Mouse (Mus musculus): ENCODE data around the gene Armc2. TPM values are rescaled to one million over a fixed set of nuclear protein-coding genes. Genes with fewer than 3 reads are reported as not detected.

The Armc2 gene
- total RNA-seq (2017): 0.94 and 3.9 TPM in 2 replicates

DNA sequence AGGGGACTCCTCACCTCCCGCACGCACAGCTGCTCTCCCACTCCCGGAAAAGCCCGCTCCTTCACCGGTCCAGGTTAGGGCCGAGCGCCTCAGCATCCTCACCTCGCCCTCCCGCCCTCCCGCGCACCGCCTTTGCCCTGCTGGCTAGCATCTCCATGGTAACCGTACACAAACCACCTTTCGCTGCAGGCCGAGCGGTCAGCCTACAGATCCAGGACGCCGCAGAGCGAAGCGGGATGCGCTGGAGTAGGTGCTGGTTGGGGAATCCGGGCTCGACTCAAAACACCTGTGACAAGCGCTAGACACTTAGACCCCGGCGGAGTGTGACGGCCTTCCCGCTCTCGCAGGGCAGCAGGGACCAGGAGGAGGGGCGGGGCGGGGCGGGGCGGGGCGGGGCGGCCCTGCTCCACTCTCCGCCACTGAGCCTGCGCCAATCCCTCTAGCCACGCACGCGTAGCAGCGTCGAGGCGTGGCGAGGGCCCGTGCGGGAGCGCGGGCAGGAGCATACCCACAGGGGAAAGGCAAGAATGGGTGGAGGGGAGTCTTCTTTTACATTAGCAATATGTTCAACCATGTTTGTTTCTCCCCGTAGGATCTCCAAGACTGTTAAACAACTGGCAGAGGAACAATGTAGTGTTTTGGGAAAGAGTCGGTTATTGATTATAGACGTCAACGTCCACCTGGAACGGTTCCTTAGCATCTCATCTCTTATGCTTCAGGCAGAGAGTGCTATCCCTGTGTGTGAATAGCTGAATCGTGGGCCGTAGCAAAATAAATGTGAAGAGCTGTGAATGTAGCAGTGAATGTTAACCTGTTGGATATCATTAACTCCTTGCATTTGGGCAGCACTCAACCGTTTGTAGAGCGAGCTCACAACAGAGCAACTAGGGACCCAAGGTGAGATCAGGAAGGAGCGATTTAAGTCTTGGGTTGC, at the start of gene Armc2:
TSS of gene Armc2 (minus strand) at position 427 of the 934 bp plus-strand sequence.
- peak; percentile 89 to 90 for ATAC-seq (replicated peaks in 1 of 2; ENCODE audit: insufficient read depth in 1 of 2, low FRiP score in 2 of 2, low TSS enrichment in 1 of 2, low read depth in 1 of 2, poor library complexity in 2 of 2, severe bottlenecking in 2 of 2)

DNA sequence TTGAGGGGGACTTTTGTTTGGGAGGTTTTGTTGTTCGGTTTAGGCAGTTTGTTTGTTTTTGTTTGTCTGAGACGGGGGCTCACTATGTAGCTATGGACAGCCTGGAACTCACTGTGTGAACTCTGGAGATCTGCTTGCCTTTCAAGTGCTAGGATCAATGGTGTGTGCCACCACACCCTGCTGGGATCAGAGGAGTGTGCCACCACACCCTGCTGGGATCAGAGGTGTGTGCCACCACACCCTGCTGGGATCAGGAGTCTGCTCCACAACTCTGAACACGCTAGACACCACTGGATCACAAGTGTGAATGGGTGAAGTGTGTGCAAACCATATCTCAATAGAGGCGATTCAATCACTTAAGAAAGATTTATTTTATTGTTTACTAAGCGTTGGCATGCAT, 46.2 kb upstream of the Armc2 start:
- no peak for ATAC-seq (replicated peaks in 1 of 2; ENCODE audit: insufficient read depth in 1 of 2, low FRiP score in 2 of 2, low TSS enrichment in 1 of 2, low read depth in 1 of 2, poor library complexity in 2 of 2, severe bottlenecking in 2 of 2)

DNA sequence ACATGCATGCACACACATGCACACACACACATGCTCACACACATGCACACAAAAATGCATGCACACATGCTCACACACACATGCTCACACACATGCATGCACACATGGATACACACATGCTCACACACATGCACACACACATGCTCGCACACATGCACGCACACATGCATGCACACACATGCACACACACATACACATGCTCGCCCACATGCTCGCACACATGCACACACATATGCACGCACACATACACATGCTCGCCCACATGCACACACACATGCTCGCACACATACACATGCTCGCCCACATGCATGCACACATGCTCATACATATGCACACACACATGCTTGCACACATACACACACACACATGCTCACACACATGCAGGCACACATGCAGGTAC, 41.3 kb upstream of the Armc2 start:
- ATAC-seq (replicated peaks in 1 of 2; ENCODE audit: insufficient read depth in 1 of 2, low FRiP score in 2 of 2, low TSS enrichment in 1 of 2, low read depth in 1 of 2, poor library complexity in 2 of 2, severe bottlenecking in 2 of 2): no peak

DNA sequence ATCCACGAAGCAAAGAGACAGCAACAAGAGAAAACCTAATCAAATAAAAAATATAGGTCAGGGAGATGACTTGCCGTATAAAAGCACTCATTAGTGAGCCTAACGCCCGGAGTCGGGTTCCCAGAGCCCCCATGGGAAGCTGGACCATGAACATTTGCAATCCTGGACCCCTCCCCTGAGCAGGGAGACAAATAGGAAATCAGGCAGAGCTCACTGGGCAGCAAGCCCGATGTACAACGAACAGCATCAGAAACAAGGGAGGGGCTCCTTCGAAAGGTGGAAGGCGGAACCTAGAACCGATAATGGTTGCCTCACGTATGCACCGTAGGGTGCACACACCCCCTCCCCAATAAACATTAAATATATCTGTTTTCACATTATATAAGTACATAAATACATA, 39.5 kb upstream of the Armc2 start:
- ATAC-seq (replicated peaks in 1 of 2; ENCODE audit: insufficient read depth in 1 of 2, low FRiP score in 2 of 2, low TSS enrichment in 1 of 2, low read depth in 1 of 2, poor library complexity in 2 of 2, severe bottlenecking in 2 of 2): peak in 1 of 2 experiments; percentile 15; a peak in 1 of 4 replicates

DNA sequence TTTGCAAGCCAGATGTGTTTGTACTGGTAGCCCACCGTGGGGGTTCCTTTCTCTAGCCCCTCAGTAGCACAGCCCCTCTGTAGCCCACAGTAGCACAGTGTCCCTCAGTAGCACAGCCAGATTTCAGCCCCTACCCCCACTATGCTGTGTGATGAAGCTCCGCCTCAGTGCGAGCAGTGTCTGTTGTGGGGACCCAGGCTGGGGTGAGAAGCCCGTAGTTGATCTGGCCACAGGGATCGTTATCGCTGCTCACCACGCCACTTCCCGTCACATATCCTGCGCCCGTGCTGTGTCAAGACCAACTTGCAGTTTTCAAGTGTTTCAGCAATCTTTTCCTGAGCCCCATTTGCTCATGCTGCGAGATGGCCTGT, 39.0 kb upstream of the Armc2 start:
- peak; percentile 87 to 91 for ATAC-seq (replicated peaks in 1 of 2; ENCODE audit: insufficient read depth in 1 of 2, low FRiP score in 2 of 2, low TSS enrichment in 1 of 2, low read depth in 1 of 2, poor library complexity in 2 of 2, severe bottlenecking in 2 of 2)

DNA sequence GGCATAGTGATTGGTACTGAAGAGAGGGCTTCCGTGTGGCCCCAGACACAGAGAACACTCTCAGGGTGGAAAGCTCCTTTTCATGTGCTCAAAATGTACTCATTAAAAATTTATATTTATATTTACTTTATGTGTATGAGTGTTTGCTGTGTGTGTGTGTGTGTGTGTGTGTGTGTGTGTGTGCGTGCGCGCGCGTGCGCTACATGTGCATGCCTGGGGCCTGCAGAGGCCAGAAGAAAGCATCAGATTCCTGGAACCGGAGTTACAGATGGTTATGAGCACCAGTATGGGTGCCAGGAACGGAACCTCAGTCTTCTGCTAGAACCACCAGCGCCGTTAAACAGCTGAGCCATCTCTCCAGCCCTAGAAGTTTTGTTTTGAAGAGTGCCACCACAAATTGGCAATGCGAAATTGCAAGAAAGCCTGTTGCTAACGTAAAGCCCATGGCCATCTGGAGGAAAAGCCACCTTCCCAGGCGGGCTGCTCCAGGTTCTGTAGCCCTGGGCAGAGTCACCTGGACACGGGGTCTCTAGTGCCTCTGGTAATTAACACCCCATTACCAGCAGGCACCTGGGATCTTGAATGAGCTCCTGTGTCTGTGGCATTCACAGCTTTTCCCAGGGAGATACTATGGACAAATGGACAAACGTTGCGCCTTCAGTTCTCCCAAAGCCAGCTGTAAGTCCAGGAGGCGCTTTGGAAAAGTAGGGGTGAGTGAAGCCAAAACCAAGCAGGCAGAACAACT, 38.4 kb upstream of the Armc2 start:
- no peak for ATAC-seq (replicated peaks in 1 of 2; ENCODE audit: insufficient read depth in 1 of 2, low FRiP score in 2 of 2, low TSS enrichment in 1 of 2, low read depth in 1 of 2, poor library complexity in 2 of 2, severe bottlenecking in 2 of 2)

DNA sequence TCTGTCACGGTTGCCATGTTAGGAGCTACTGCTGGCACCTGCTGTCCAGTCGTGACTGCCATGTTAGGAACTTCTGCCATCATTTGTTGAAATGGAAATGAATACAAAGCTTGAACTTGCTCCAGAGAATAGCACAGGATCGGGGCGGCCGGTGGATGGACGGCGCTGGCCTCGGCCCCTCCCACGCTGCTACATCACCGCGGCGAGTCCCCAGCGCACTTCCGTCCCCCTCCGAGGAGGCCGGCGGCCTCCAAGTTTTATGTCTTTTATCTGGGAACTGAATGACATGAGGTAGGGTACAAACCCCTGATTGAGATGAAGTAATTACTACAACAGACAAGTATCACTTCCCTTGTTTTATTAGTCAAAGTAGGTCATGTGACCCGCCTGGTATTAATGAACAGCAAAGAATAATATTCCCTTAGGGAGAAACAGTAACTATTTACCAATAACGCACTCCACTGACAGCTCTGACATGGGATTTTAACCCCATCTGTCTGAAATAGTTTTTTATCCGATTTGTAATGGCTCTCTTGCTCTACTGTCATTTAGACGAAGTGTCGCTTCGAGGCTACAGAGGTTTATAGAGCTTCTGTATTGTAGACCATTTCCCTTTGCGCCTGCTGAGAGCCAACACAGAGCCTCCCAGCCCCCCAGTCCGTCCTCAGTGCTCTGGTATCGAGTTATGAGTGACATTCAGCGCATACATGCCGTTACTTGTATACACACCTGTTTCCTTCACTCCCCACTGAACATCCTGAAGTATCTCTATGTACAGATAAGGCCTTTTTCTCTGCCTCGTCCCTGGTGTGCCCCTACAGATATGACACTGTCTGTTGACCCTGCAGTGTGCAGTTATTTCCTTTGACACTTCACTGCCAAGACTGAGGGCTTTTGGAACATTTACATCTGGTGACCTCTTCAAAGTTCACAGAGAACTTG, 37.3 kb upstream of the Armc2 start:
- peak; percentile 60 to 70 for ATAC-seq (replicated peaks in 1 of 2; ENCODE audit: insufficient read depth in 1 of 2, low FRiP score in 2 of 2, low TSS enrichment in 1 of 2, low read depth in 1 of 2, poor library complexity in 2 of 2, severe bottlenecking in 2 of 2)

DNA sequence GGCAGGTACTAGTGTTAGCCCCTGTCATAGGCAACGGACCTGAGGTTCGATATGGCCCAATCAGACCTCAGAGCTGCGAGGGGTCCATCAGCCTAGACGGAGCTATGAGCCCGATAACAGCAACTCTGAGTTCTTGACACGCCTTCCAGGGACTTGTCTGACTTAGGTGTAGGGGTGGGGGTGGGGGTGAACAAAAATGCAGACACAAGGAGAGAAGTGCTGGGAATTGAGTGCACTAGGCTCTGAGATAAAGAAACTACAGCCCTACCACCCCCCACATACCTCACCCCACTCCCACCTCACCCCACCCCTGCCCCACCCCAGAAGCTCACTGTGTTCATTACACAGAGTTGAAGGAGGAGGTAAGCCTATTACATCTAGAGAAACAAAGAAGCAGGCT, 32.8 kb upstream of the Armc2 start:
- no peak for ATAC-seq (replicated peaks in 1 of 2; ENCODE audit: insufficient read depth in 1 of 2, low FRiP score in 2 of 2, low TSS enrichment in 1 of 2, low read depth in 1 of 2, poor library complexity in 2 of 2, severe bottlenecking in 2 of 2)

DNA sequence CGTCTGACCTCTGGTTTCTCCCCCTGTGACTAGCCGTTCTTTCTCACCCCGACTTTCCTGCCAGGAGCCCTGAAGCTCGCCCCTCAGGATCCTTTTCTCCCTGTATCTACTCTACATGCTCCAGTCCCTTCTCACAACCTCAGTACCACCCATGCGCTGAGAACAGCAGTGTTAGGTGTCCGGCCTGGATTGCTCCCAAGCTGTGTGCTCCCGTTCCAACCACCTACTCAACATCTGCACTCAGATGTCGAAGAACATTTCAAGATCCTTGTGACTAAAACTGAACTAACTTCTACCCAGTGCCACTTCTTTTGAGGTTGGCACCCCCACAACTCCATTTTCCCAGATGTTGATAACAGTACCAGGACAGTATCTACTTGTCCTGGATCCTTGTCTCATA, 30.4 kb upstream of the Armc2 start:
- no peak for ATAC-seq (replicated peaks in 1 of 2; ENCODE audit: insufficient read depth in 1 of 2, low FRiP score in 2 of 2, low TSS enrichment in 1 of 2, low read depth in 1 of 2, poor library complexity in 2 of 2, severe bottlenecking in 2 of 2)

DNA sequence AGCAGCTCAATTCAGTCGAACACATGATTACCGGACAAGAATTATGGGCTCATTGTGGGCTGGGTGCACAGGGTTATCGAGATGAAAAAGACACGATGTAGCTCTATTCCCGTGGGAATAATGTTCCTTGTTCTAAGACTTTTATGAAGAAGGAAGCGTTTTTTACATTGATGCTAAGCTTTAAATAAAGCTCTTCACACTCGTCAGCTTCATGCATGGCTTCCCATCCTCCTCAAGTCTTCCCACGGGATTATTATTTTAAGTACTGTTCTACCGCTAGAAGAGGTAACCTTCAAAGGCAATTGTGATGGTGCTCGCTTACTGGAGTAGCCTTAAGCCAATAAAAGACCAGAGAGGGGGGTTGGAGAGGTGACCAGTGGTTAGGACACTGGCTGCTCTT, 26.3 kb upstream of the Armc2 start:
- ATAC-seq (replicated peaks in 1 of 2; ENCODE audit: insufficient read depth in 1 of 2, low FRiP score in 2 of 2, low TSS enrichment in 1 of 2, low read depth in 1 of 2, poor library complexity in 2 of 2, severe bottlenecking in 2 of 2): no peak

DNA sequence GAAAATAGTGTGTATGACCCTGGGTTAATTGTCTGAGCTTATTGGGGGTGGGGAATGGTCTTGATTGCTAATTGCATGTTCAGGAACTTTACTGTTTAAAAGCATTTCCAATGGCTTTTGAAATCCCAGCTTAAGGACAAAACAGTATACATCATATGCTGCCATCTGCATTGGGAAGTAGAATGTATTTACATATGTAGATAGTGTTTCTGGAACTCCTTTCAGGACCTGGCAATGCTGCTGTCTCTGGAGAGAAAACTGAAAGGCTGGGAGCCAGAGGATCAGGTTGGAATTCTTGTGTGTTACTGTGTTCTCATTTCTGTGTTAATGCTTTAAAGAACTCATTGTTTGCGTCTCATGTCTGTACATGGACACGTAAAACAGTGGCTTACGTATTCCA, 25.1 kb upstream of the Armc2 start:
- ATAC-seq (replicated peaks in 1 of 2; ENCODE audit: insufficient read depth in 1 of 2, low FRiP score in 2 of 2, low TSS enrichment in 1 of 2, low read depth in 1 of 2, poor library complexity in 2 of 2, severe bottlenecking in 2 of 2): no peak

DNA sequence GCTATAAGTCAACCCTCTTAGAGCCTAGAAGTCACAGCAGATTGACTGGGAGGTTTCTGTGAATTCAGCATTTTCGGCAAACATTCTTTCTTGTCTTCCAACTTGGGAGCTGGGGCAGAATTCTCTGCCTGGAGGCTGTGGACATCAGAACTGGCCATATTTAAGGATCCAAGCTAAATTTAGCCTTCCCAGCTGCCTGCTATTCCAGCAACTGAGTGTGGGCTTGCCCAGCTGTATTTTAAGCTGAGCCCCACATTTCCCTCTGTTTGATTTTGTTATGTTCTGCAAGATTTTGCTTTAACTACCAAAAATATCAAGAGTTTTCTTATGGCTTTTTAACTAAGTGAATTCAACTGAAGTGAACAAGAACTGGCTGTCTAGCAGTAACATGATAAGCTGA, 24.6 kb upstream of the Armc2 start:
- ATAC-seq (replicated peaks in 1 of 2; ENCODE audit: insufficient read depth in 1 of 2, low FRiP score in 2 of 2, low TSS enrichment in 1 of 2, low read depth in 1 of 2, poor library complexity in 2 of 2, severe bottlenecking in 2 of 2): no peak

DNA sequence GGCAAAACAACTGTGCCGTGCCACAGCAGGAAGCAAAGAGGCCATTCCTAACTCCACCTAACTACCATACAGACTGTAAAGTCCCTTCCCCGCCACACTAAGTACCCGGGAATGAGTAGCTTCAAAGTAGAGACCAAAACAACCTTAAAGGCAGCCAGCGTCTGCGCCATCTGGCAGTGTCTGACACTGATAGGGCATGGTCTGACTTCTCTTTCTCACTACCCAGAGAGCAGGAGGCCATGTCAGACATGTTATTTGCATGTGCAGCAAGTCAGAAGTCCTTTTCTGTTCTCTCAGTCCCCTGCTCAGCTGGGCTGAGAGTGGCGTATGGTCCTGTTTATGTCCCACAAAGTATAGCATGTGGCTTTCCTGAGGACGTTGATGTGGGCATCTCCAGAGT, 23.8 kb upstream of the Armc2 start:
- ATAC-seq (replicated peaks in 1 of 2; ENCODE audit: insufficient read depth in 1 of 2, low FRiP score in 2 of 2, low TSS enrichment in 1 of 2, low read depth in 1 of 2, poor library complexity in 2 of 2, severe bottlenecking in 2 of 2): no peak

DNA sequence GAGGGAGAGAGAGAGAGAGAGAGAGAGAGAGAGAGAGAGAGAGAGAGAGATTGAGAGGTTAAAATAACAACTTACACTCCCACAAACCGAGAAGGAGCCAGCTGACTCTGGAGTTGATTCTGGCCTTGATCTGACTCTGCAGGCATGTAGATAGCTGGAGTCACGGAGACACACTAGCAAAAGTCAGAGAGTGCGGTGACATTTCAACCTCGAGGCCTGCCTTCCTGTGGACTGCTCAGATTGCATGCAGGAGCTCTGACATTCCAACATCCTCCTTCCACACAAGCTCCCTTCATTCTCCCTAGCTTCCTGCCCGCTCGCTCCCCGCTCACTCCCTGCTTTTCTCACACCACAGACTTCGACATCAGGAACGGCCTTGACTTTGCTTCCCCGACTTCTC, 20.3 kb upstream of the Armc2 start:
- ATAC-seq (replicated peaks in 1 of 2; ENCODE audit: insufficient read depth in 1 of 2, low FRiP score in 2 of 2, low TSS enrichment in 1 of 2, low read depth in 1 of 2, poor library complexity in 2 of 2, severe bottlenecking in 2 of 2): no peak

DNA sequence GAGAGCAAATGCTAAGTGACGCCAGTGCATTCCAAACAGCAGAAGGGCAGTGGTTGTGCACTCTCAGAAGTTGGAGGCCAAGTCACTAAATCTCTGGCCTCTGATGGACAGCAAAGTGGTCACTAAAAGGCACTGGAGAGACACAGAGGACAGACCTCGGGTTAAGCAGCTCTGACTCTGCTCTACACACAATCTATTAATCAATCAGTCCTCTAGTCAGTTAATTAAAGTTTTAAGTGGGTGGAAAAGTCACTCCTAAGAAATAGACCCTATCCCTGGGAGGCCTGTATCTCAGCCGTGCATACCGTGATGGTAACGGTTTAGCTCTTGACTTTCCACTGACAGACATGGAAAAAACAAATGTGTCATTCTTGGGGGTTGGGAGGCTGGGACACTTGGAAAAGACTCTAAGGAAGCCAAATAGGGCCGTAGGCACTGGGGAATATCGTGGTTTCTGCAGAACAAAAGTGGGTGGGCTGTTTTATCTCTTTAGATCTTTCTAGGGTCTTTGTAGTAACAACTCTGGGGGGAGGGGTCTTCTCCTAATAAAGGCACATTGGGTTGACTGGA, 19.1 kb upstream of the Armc2 start:
- ATAC-seq (replicated peaks in 1 of 2; ENCODE audit: insufficient read depth in 1 of 2, low FRiP score in 2 of 2, low TSS enrichment in 1 of 2, low read depth in 1 of 2, poor library complexity in 2 of 2, severe bottlenecking in 2 of 2): no peak

DNA sequence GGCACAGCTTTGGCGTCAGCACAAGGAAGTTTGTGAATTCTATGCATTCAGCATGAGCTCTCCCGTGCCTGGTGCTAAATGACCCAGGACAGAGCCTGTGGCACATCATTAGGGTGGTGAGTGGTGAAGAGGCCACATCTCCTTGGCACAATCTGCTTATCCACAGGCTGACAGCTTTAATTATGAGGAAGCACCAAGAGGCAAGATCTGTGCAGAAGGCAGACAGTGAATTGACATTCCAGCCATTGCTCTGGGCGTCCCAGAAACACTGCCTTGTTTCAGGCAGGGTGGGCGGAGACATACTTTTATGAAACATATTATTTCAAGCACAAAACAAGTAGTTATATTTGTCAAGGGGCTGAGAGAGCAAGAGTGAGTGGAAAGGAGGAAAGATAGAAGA, 18.6 kb upstream of the Armc2 start:
- no peak for ATAC-seq (replicated peaks in 1 of 2; ENCODE audit: insufficient read depth in 1 of 2, low FRiP score in 2 of 2, low TSS enrichment in 1 of 2, low read depth in 1 of 2, poor library complexity in 2 of 2, severe bottlenecking in 2 of 2)

DNA sequence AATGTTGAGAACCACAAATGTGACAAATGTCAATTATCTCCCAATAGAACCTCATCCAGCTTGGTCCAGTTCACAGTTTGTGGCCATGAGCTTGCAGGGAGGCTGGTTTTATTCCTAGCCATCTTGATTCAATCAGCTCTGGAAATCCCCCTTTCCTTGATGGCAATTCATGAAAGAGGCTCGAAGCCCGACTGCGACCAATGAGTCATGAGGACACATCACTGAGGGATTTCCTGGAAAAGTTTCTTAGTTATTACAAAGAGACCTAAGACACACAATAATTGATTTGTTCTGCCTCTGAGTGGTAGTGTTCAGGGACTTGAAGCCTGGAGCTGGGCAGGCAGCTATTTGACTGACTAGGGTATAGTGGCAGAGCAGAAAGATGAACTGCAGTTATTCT, 15.3 kb upstream of the Armc2 start:
- ATAC-seq (replicated peaks in 1 of 2; ENCODE audit: insufficient read depth in 1 of 2, low FRiP score in 2 of 2, low TSS enrichment in 1 of 2, low read depth in 1 of 2, poor library complexity in 2 of 2, severe bottlenecking in 2 of 2): no peak

Measured in hematopoietic stem cell, adult 5-6 weeks (primary cell).